Mouse (Mus musculus): ENCODE measurements at regions not wholly inside any gene's neighbourhood (a gene's known extent, or its start where the extent isn't known, plus 50 kb on each side); places are given as distances from the start of the nearest gene placed in this dataset.
A peak's percentile ranks its signal among the peaks of the same experiment; 100 is the strongest.

DNA sequence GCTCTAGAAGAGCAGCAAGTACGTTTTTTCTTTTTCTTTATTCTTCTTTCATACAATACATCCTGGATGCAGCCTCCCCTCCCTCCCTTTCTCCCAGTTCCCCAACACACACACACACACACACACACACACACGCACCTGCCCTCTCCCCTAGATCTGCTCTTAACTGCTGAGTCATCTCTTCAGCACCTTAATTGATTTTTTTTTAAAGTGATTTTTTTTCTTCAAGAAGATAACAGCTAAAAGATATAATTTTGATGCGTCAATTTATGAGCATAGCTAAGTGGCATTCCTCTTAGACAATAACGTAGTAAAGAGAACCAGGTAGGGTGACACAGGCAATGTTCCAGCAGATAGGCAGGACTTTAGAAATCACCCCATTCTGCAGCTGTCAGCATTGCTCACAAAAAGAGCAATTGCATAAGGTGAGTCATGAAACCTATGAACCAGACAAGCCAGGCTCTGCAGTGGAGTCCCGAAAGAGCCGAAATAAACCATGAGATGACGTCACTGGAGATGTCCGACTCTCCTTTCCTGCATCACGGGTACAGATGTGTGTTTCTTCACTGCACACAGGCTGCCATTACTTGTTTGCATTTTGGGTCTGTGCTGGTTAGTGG lies 63.9 kb upstream of the Tnrc6a start:
- Histone ChIP-seq H3K79me2 (ENCODE audit: control insufficient read depth, insufficient read depth) (no peaks in the 10 kb centered on the region), H3K4me2 (ENCODE audit: low read depth) (peak overlapping the region; percentile 46), H3K27me3 (ENCODE audit: control insufficient read depth, insufficient read depth, insufficient read length) (no peaks in the 10 kb centered on the region)

GRCm38 (mm10) chr7:123063264-123064011 lies 60.2 kb upstream of the Tnrc6a start:
- H3K4me3 ChIP-seq = no peak overlapping the region
- no peak overlapping the region for H3ac ChIP-seq (ENCODE audit: control insufficient read depth, insufficient read length)
- H3K36me3 ChIP-seq (ENCODE audit: control insufficient read depth, insufficient read depth) = no peaks in the 10 kb centered on the region
- no peaks in the 10 kb centered on the region for H3K79me2 ChIP-seq (ENCODE audit: control insufficient read depth, insufficient read depth)
- H3K27me3 ChIP-seq (ENCODE audit: control insufficient read depth, insufficient read depth, insufficient read length) = no peaks in the 10 kb centered on the region
- TF ChIP-seq E2F4 (IDR thresholded peaks at IDR 0.05; ENCODE audit: insufficient read depth) (no peak), POLR2AphosphoS2 (IDR thresholded peaks at IDR 0.05; ENCODE audit: insufficient read length, low read depth) (no peak), USF1 (IDR thresholded peaks at IDR 0.05; ENCODE audit: low read depth) (no peak), CEBPB (IDR thresholded peaks at IDR 0.05; ENCODE audit: insufficient read depth, poor library complexity, severe bottlenecking) (no peak), TCF3 (IDR thresholded peaks at IDR 0.05; ENCODE audit: insufficient read length, low read depth) (no peak), POLR2A (IDR thresholded peaks at IDR 0.05; ENCODE audit: insufficient read length, low read depth) (no peak), TCF12 (IDR thresholded peaks at IDR 0.05; ENCODE audit: insufficient read depth, poor library complexity, severe bottlenecking) (no peak), SRF (IDR thresholded peaks at IDR 0.05; ENCODE audit: control insufficient read depth, insufficient read length, low read depth) (no peak)
- no peak overlapping the region for H3K4me2 ChIP-seq (ENCODE audit: low read depth)

More for the DNA sequence above, 63.9 kb upstream of the Tnrc6a start:
- Histone ChIP-seq H3K36me3 (ENCODE audit: control insufficient read depth, insufficient read depth) (no peaks in the 10 kb centered on the region), H3K4me3 (no peak overlapping the region), H3ac (ENCODE audit: control insufficient read depth, insufficient read length) (no peak overlapping the region)
- TF ChIP-seq REST (IDR thresholded peaks at IDR 0.05; ENCODE audit: insufficient read depth, insufficient read length) (no peak), E2F4 (IDR thresholded peaks at IDR 0.05; ENCODE audit: insufficient read depth) (no peak), TCF3 (IDR thresholded peaks at IDR 0.05; ENCODE audit: insufficient read length, low read depth) (no peak), USF1 (IDR thresholded peaks at IDR 0.05; ENCODE audit: low read depth) (no peak), POLR2A (IDR thresholded peaks at IDR 0.05; ENCODE audit: insufficient read length, low read depth) (no peak), CEBPB (IDR thresholded peaks at IDR 0.05; ENCODE audit: insufficient read depth, poor library complexity, severe bottlenecking) (peak; percentile 62), SRF (IDR thresholded peaks at IDR 0.05; ENCODE audit: control insufficient read depth, insufficient read length, low read depth) (no peak), MYOD1 (IDR thresholded peaks at IDR 0.05; ENCODE audit: control insufficient read depth in 1 of 3, insufficient read length in 2 of 3, low read depth in 2 of 3) (peak in 2 of 3 experiments; percentile 50 to 82), MAX (IDR thresholded peaks at IDR 0.05; ENCODE audit: low read depth) (no peak), POLR2AphosphoS2 (IDR thresholded peaks at IDR 0.05; ENCODE audit: insufficient read length, low read depth) (no peak), TCF12 (IDR thresholded peaks at IDR 0.05; ENCODE audit: insufficient read depth, poor library complexity, severe bottlenecking) (no peak)

DNA sequence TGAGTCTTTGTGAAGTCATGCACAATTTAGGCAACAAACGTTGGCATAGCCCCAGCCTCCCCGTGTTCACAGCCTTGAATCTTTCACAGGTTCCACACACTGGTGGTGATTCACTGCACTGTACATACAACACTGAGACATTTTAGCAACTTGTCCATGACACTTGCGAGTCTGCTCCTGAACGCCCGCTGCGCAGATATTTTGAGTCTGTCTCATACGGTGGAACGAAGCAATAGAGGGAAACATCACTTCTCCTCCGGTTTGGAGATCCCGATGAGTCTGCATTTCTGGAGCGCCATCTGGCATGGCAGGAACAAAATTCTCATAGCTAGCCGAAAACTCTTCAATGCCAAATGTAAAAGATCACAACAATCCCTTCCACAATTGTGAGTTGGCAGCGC lies 57.7 kb upstream of the Tnrc6a start:
- Histone ChIP-seq H3ac (ENCODE audit: control insufficient read depth, insufficient read length) (peak overlapping the region; percentile 19), H3K27me3 (ENCODE audit: control insufficient read depth, insufficient read depth, insufficient read length) (no peaks in the 10 kb centered on the region), H3K4me3 (peak overlapping the region; percentile 8), H3K36me3 (ENCODE audit: control insufficient read depth, insufficient read depth) (no peaks in the 10 kb centered on the region), H3K4me2 (ENCODE audit: low read depth) (peak overlapping the region; percentile 82), H3K79me2 (ENCODE audit: control insufficient read depth, insufficient read depth) (no peaks in the 10 kb centered on the region)
- no peak for TF ChIP-seq REST (IDR thresholded peaks at IDR 0.05; ENCODE audit: insufficient read depth, insufficient read length)
- no peak for TF ChIP-seq POLR2AphosphoS2 (IDR thresholded peaks at IDR 0.05; ENCODE audit: insufficient read length, low read depth)
- no peak for TF ChIP-seq USF1 (IDR thresholded peaks at IDR 0.05; ENCODE audit: low read depth)
- TF ChIP-seq TCF3 (IDR thresholded peaks at IDR 0.05; ENCODE audit: insufficient read length, low read depth) = no peak
- no peak for TF ChIP-seq CEBPB (IDR thresholded peaks at IDR 0.05; ENCODE audit: insufficient read depth, poor library complexity, severe bottlenecking)
- TF ChIP-seq MYOD1 (IDR thresholded peaks at IDR 0.05; ENCODE audit: control insufficient read depth in 1 of 3, insufficient read length in 2 of 3, low read depth in 2 of 3) = no peak
- TF ChIP-seq SRF (IDR thresholded peaks at IDR 0.05; ENCODE audit: control insufficient read depth, insufficient read length, low read depth) = no peak
- no peak for TF ChIP-seq MYOG (IDR thresholded peaks at IDR 0.05; ENCODE audit: control insufficient read depth in 1 of 3, insufficient read depth in 1 of 3, insufficient read length in 2 of 3, low read depth in 2 of 3)
- TF ChIP-seq POLR2A (IDR thresholded peaks at IDR 0.05; ENCODE audit: insufficient read length, low read depth) = peak; percentile 19

GRCm38 (mm10) chr7:123067396-123067795 lies 56.3 kb upstream of the Tnrc6a start:
- no peak for TF ChIP-seq SRF (IDR thresholded peaks at IDR 0.05; ENCODE audit: control insufficient read depth, insufficient read length, low read depth)
- no peak for TF ChIP-seq TCF3 (IDR thresholded peaks at IDR 0.05; ENCODE audit: insufficient read length, low read depth)
- TF ChIP-seq POLR2AphosphoS2 (IDR thresholded peaks at IDR 0.05; ENCODE audit: insufficient read length, low read depth) = no peak
- no peak for TF ChIP-seq MYOG (IDR thresholded peaks at IDR 0.05; ENCODE audit: control insufficient read depth in 1 of 3, insufficient read depth in 1 of 3, insufficient read length in 2 of 3, low read depth in 2 of 3)
- H3ac ChIP-seq (ENCODE audit: control insufficient read depth, insufficient read length) = no peak overlapping the region
- H3K4me2 ChIP-seq (ENCODE audit: low read depth) = no peak overlapping the region
- no peak overlapping the region for H3K4me3 ChIP-seq
- H3K27me3 ChIP-seq (ENCODE audit: control insufficient read depth, insufficient read depth, insufficient read length) = no peaks in the 10 kb centered on the region
- H3K79me2 ChIP-seq (ENCODE audit: control insufficient read depth, insufficient read depth) = no peaks in the 10 kb centered on the region
- H3K36me3 ChIP-seq (ENCODE audit: control insufficient read depth, insufficient read depth) = no peaks in the 10 kb centered on the region

GRCm38 (mm10) chr7:123068241-123068640 lies 55.4 kb upstream of the Tnrc6a start:
- Histone ChIP-seq H3ac (ENCODE audit: control insufficient read depth, insufficient read length) (no peak overlapping the region), H3K27me3 (ENCODE audit: control insufficient read depth, insufficient read depth, insufficient read length) (no peaks in the 10 kb centered on the region), H3K79me2 (ENCODE audit: control insufficient read depth, insufficient read depth) (no peaks in the 10 kb centered on the region), H3K4me2 (ENCODE audit: low read depth) (no peak overlapping the region), H3K36me3 (ENCODE audit: control insufficient read depth, insufficient read depth) (no peaks in the 10 kb centered on the region), H3K4me3 (no peak overlapping the region)
- TF ChIP-seq TCF3 (IDR thresholded peaks at IDR 0.05; ENCODE audit: insufficient read length, low read depth) (no peak), MYOD1 (IDR thresholded peaks at IDR 0.05; ENCODE audit: control insufficient read depth in 1 of 3, insufficient read length in 2 of 3, low read depth in 2 of 3) (no peak)

Measured in myocyte (in vitro differentiated cells).